Mouse (Mus musculus) CH12.LX (cell line): ENCODE data around the gene Slx4ip.

Experiments used
- CTCF ChIP-seq, 2 experiments: IDR thresholded peaks in 1 of 2; conservative IDR thresholded peaks in 1 of 2; 2 replicates each; pipeline ENCODE4 v1.5.1; 2011 to 2012; ENCODE audit warnings: low read depth in 2 of 2, low read length in 2 of 2, improper control_type of control experiment in 1 of 2, inconsistent platforms in 1 of 2, mild to moderate bottlenecking in 1 of 2, moderate library complexity in 1 of 2
- JUN ChIP-seq: IDR thresholded peaks from 2 replicates; pipeline ENCODE4 v1.6.1; 2011; ENCODE audit warnings: low read depth, mild to moderate bottlenecking, low read length, improper control_type of control experiment, moderate library complexity; ENCODE audit not compliant: insufficient read depth
- MAX ChIP-seq: IDR thresholded peaks from 2 replicates; pipeline ENCODE4 v1.6.1; 2011; ENCODE audit warnings: low read length, improper control_type of control experiment
- POLR2A ChIP-seq: IDR thresholded peaks from 2 replicates; pipeline ENCODE4 v1.6.1; 2011; ENCODE audit warnings: low read depth, mild to moderate bottlenecking, improper control_type of control experiment, low read length
- SMC3 ChIP-seq: IDR thresholded peaks from 2 replicates; pipeline ENCODE4 v1.6.1; 2011; ENCODE audit warnings: low read depth, low read length, improper control_type of control experiment
- UBTF ChIP-seq: IDR thresholded peaks from 2 replicates; pipeline ENCODE4 v1.6.1; 2012; ENCODE audit warnings: low read depth, mild to moderate bottlenecking, inconsistent platforms, low read length, improper control_type of control experiment, moderate library complexity
- USF1 ChIP-seq: IDR thresholded peaks from 2 replicates; pipeline ENCODE4 v1.6.1; 2014; ENCODE audit warnings: low read depth, mild to moderate bottlenecking, inconsistent platforms, low read length, improper control_type of control experiment
- USF2 ChIP-seq: conservative IDR thresholded peaks from 2 replicates; pipeline ENCODE4 v1.6.1; 2011; ENCODE audit warnings: low read depth, low read length, improper control_type of control experiment

- TF ChIP-seq USF2 (no peak), POLR2A (no peak), USF1 (no peak), MAX (no peak), CTCF (conservative IDR thresholded peaks at IDR 0.05 in 1 of 2, IDR thresholded peaks at IDR 0.05 in 1 of 2; ENCODE audit: low read depth in 2 of 2, low read length in 2 of 2) (no peak), SMC3 (no peak), JUN (no peak), UBTF (no peak)
These were observed 17.6 kb downstream of the Slx4ip start for GRCm38 (mm10) chr2:136908596-136908995.
